Mouse (Mus musculus) thymus, postnatal 25 days (tissue): Measurements from ENCODE around the gene Arhgap19.

Source experiments
- DNase-seq: peaks from one replicate; pipeline ENCODE4 v3.0.0; 2022

Arhgap19 gene

GRCm38 (mm10) chr19:41831101-41831570 is 29.3 kb upstream of the Arhgap19 start:
- peak; percentile 19 for DNase-seq

- DNase-seq, result peak; percentile 70
Observed at GRCm38 (mm10) chr19:41830106-41831031, 28.5 kb upstream of the Arhgap19 start.

GRCm38 (mm10) chr19:41829381-41830105 is 27.7 kb upstream of the Arhgap19 start, which contains the start of gene Frat1:
Gene Frat1, plus strand, starts transcription at chr19:41829970.
- DNase-seq, result peak; percentile 95

- no peak for DNase-seq
Observed at GRCm38 (mm10) chr19:41828941-41829340, 27.1 kb upstream of the Arhgap19 start.

- DNase-seq, result no peak
Observed at GRCm38 (mm10) chr19:41826529-41826928, 24.7 kb upstream of the Arhgap19 start.

GRCm38 (mm10) chr19:41824950-41825349 is 23.1 kb upstream of the Arhgap19 start:
- no peak for DNase-seq

GRCm38 (mm10) chr19:41822589-41822988 is 20.7 kb upstream of the Arhgap19 start:
- DNase-seq, result no peak

- no peak for DNase-seq
Observed at GRCm38 (mm10) chr19:41821436-41821835, 19.6 kb upstream of the Arhgap19 start.

GRCm38 (mm10) chr19:41818749-41819148 is 16.9 kb upstream of the Arhgap19 start:
- no peak for DNase-seq

- DNase-seq, result no peak
Observed at GRCm38 (mm10) chr19:41817325-41817724, 15.5 kb upstream of the Arhgap19 start.

GRCm38 (mm10) chr19:41816915-41817314 is 15.1 kb upstream of the Arhgap19 start:
- no peak for DNase-seq

- no peak for DNase-seq
Observed at GRCm38 (mm10) chr19:41816410-41816809, 14.6 kb upstream of the Arhgap19 start.

GRCm38 (mm10) chr19:41813374-41813773 is 11.5 kb upstream of the Arhgap19 start:
- DNase-seq, result no peak

GRCm38 (mm10) chr19:41812525-41812924 is 10.7 kb upstream of the Arhgap19 start:
- DNase-seq, result no peak

- DNase-seq, result no peak
Observed at GRCm38 (mm10) chr19:41810074-41810473, 8.2 kb upstream of the Arhgap19 start.

GRCm38 (mm10) chr19:41808104-41808634 is 6.3 kb upstream of the Arhgap19 start:
- no peak for DNase-seq

- DNase-seq, result no peak
Observed at GRCm38 (mm10) chr19:41807497-41807896, 5.7 kb upstream of the Arhgap19 start.

- DNase-seq, result no peak
Observed at GRCm38 (mm10) chr19:41805831-41806230, 4.0 kb upstream of the Arhgap19 start.

GRCm38 (mm10) chr19:41803322-41803721 is 1.5 kb upstream of the Arhgap19 start:
- DNase-seq, result peak; percentile 80

GRCm38 (mm10) chr19:41800986-41801741 is 683 bp downstream of the Arhgap19 start:
- no peak for DNase-seq

GRCm38 (mm10) chr19:41800451-41800850 is 1.4 kb downstream of the Arhgap19 start:
- DNase-seq, result no peak

- DNase-seq, result no peak
Observed at GRCm38 (mm10) chr19:41797536-41797935, 4.3 kb downstream of the Arhgap19 start.
